Mouse (Mus musculus) limb, embryonic 14.5 days (tissue): ENCODE measurements at regions not wholly inside any gene's neighbourhood (a gene's known extent, or its start where the extent isn't known, plus 50 kb on each side); places are given as distances from the start of the nearest gene placed in this dataset.

Experiments used
- ATAC-seq: fragments of 200-750 bp; cut with Nextera tagmentation; 2 replicates; pipeline ENCODE4 v1.8.0; 2017; ENCODE audit warnings: low read depth, moderate number of reproducible peaks, moderate TSS enrichment; ENCODE audit not compliant: low FRiP score
- DNase-seq: peaks from one replicate; pipeline ENCODE4 v3.0.0-alpha.2; 2015; ENCODE audit warnings: low spot score
- H3K27ac ChIP-seq: fragments of 300-500 bp; sonication (generic); replicated peaks from 2 replicates; pipeline ENCODE4 v1.5.1; 2014; ENCODE audit warnings: low read depth, mild to moderate bottlenecking, low read length, moderate library complexity, mixed read lengths
- H3K27me3 ChIP-seq: fragments of 300-500 bp; sonication (generic); 2 replicates; pipeline ENCODE4 v1.6.1; 2014; ENCODE audit warnings: low read length, mixed read lengths; ENCODE audit not compliant: control insufficient read depth, insufficient read depth
- H3K36me3 ChIP-seq: fragments of 300-500 bp; sonication (generic); 2 replicates; pipeline ENCODE4 v1.6.1; 2014; ENCODE audit warnings: mild to moderate bottlenecking, low read length, moderate library complexity, mixed read lengths; ENCODE audit not compliant: control insufficient read depth, insufficient read depth
- H3K4me1 ChIP-seq: fragments of 300-500 bp; sonication (generic); 2 replicates; pipeline ENCODE4 v1.6.1; 2014; ENCODE audit warnings: antibody characterized with exemption, low read length, mixed read lengths; ENCODE audit not compliant: control insufficient read depth, insufficient read depth
- H3K4me2 ChIP-seq: fragments of 300-500 bp; sonication (generic); replicated peaks from 2 replicates; pipeline ENCODE4 v1.6.1; 2014; ENCODE audit warnings: low read depth, mild to moderate bottlenecking, low read length, moderate library complexity; ENCODE audit not compliant: severe bottlenecking
- H3K4me3 ChIP-seq: fragments of 300-500 bp; sonication (generic); replicated peaks from 2 replicates; pipeline ENCODE4 v1.5.1; 2014; ENCODE audit warnings: low read length
- H3K9ac ChIP-seq: fragments of 300-500 bp; sonication (generic); 2 replicates; pipeline ENCODE4 v1.6.1; 2014; ENCODE audit warnings: mild to moderate bottlenecking, low read depth, low read length, moderate library complexity; ENCODE audit not compliant: severe bottlenecking
- H3K9me3 ChIP-seq: fragments of 300-500 bp; sonication (generic); 2 replicates; pipeline ENCODE4 v1.6.1; 2016; ENCODE audit warnings: low read length; ENCODE audit not compliant: control insufficient read depth
- POLR2A ChIP-seq: fragments of 200-500 bp; IDR thresholded peaks from 2 replicates; pipeline ENCODE4 v1.8.0; 2012; ENCODE audit warnings: inconsistent platforms, mild to moderate bottlenecking, moderate library complexity, borderline replicate concordance; ENCODE audit not compliant: insufficient read depth, insufficient read length; ENCODE audit errors: extremely low read depth
- WGBS: fragments of 180-500 bp; shearing (Covaris S2); extraction: QIAGEN DNeasy Blood & Tissue Kit; methylation state at CpG from one replicate; pipeline ENCODE4 v1.1.7; 2014; 5-methylcytosine and 5-hydroxymethylcytosine counted together

DNA sequence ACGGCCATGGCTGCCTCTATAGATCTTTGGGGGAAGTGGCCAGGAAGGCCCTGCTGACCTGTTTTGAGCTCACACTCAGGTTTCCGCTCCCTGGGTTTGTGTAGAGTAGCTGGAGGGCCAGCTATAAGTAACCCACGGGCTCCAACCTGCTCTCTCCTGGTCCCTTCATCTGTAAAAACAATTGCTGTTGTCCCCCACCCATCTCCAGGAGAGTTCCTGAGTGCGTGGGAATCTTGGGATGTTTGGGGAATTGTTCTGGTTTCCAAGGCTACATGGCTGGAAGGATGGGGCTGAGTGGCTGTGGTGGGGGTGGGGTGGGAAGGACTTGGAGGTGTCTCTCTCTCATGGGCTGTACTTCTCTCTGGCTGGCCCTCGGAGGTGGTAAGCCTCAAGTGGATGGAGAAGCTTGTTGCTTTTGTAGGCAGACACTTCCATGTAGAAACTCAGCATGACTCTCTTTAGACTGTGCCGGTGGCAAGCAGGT, 86.0 kb downstream of the Ackr3 start:
- ATAC-seq (no peak), DNase-seq (no peak)
- WGBS = 42% methylated on average over 6 of the region's 6 CpGs
- Histone ChIP-seq H3K9me3 (no peaks in the 10 kb centered on the region), H3K27me3 (no peaks in the 10 kb centered on the region), H3K4me3 (no peak overlapping the region), H3K4me1 (peaks cover 16% of the 10 kb centered on the region), H3K36me3 (no peaks in the 10 kb centered on the region), H3K27ac (no peak overlapping the region), H3K4me2 (no peak overlapping the region), H3K9ac (no peak overlapping the region)
- TF ChIP-seq POLR2A = no peak

DNA sequence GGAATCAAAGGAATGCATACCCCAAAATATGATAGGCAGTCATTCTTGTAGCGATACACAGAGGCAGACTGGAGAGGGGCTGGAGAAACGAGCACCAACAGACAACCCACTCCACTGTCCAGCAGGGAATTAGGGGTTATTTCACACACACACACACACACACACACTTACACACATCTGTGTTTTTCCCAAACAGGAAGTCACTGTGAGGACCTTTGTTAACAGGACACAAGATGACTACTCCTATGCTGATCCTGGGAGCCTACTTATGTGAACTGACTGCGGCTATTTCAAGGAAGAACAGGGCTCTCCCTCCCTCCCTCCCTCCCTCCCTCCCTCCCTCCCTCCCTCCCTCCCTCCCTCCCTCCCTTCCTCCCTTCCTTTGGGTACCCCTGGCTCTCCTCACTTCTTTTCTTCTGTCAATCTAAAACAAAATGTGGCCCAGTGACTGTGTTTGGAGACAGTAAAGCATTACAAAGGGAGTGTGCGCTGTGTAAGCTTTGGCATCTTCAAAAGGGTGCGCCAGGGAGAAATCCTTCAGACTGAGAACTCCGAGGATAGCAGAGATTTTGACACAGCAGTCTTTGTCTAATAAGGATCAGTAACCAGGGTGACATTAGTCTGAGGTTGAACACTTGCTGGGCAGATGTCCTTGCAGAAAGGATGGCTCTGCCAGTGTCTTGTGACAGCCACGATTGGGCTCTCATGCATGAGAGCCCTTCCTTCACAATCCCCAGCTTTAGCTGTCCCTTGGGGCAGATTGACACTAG, 86.8 kb downstream of the Ackr3 start:
- WGBS = 69% methylated on average over 7 of the region's 7 CpGs
- Histone ChIP-seq H3K4me1 (peaks cover 13% of the 10 kb centered on the region), H3K9ac (no peak overlapping the region), H3K27ac (no peak overlapping the region), H3K36me3 (no peaks in the 10 kb centered on the region), H3K27me3 (no peaks in the 10 kb centered on the region), H3K4me2 (no peak overlapping the region), H3K9me3 (no peaks in the 10 kb centered on the region), H3K4me3 (no peak overlapping the region)
- DNase-seq (no peak), ATAC-seq (no peak)
- TF ChIP-seq POLR2A = no peak

DNA sequence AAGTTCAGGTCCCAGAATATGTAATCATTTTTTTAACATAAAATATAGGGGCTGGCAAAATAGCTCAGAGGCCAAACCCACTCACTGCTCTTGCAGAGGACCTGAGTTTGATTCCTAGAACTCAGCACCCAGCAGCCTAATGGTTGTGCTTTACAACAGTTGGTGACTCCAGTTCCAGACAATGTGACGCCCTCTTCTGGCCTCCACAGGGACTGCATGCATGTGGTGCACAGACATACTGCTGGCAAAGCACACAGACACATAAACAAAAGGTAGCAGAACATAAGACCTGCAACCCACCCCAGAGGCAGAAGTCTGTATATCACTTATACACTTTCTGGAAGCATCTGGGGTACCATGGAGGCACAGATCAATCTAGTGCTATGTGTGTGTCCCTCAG, 87.5 kb downstream of the Ackr3 start:
- H3K4me2 ChIP-seq = no peak overlapping the region
- no peak overlapping the region for H3K27ac ChIP-seq
- 80% methylated on average over 1 of the region's 1 CpGs for WGBS
- H3K4me1 ChIP-seq = peaks cover 11% of the 10 kb centered on the region
- no peak for ATAC-seq
- H3K27me3 ChIP-seq = no peaks in the 10 kb centered on the region
- H3K4me3 ChIP-seq = no peak overlapping the region
- H3K9me3 ChIP-seq = no peaks in the 10 kb centered on the region
- no peak for DNase-seq
- H3K36me3 ChIP-seq = no peaks in the 10 kb centered on the region
- no peak for TF ChIP-seq POLR2A
- no peak overlapping the region for H3K9ac ChIP-seq

DNA sequence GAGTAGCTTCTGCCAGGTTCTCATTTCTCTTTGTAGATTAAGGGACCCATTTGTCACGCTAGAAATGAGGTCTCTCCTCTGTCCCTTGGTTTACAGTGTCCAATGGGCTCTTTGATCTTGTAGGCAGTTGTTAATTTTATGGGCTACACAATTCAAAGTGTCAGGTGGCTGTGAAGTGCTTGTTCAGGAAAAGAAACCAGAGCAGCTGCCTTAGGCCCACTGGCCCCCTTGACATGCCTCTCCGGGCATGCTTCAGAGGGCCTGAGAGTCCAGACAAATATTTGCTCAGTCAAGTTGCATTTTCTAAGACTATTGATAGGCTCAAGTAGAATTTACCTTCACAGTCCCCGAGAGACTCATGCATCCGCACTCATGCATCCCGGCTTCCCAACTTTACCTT, 94.0 kb downstream of the Ackr3 start:
- no peaks in the 10 kb centered on the region for H3K9me3 ChIP-seq
- no peak for TF ChIP-seq POLR2A
- peaks cover 5% of the 10 kb centered on the region; the same call in 1 of the 2 replicates for H3K4me1 ChIP-seq
- H3K27ac ChIP-seq = no peak overlapping the region
- no peaks in the 10 kb centered on the region for H3K36me3 ChIP-seq
- DNase-seq (no peak), ATAC-seq (no peak)
- no peak overlapping the region for H3K4me3 ChIP-seq
- H3K27me3 ChIP-seq = no peaks in the 10 kb centered on the region
- no peak overlapping the region for H3K9ac ChIP-seq
- H3K4me2 ChIP-seq = no peak overlapping the region
- WGBS = 21% methylated on average over 5 of the region's 5 CpGs

DNA sequence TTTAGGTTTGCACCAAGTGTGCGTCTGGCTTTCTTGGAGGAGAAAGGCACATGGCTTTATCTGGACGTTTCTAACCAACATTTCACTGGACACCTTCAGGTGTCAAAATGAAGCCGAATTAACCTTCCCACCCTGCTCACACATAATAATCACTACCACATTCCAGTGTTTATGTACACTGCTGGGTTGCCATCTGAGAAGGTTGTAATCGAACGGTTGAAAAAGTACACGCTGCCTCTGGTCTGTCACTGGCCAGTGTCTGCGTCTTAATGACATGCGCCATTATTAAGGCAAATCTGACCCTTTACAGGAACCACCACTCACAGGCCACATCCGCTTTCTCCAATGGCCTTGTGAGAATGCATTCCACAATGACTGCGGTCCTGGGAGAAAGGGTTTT, 96.4 kb downstream of the Ackr3 start:
- no peaks in the 10 kb centered on the region for H3K36me3 ChIP-seq

More for the DNA sequence above, 96.4 kb downstream of the Ackr3 start:
- H3K27ac ChIP-seq = no peak overlapping the region
- no peak overlapping the region for H3K4me3 ChIP-seq
- DNase-seq (no peak), ATAC-seq (no peak)
- TF ChIP-seq POLR2A = no peak
- H3K27me3 ChIP-seq = no peaks in the 10 kb centered on the region
- H3K4me1 ChIP-seq = peaks cover 10% of the 10 kb centered on the region; the same call in 1 of the 2 replicates
- 34% methylated on average over 10 of the region's 10 CpGs for WGBS
- H3K4me2 ChIP-seq = no peak overlapping the region
- H3K9ac ChIP-seq = no peak overlapping the region
- H3K9me3 ChIP-seq = no peaks in the 10 kb centered on the region
